Mouse (Mus musculus) erythroblast, adult 5-6 weeks (primary cell): Measurements from ENCODE around the gene Ufd1. TPM values are rescaled to one million over a fixed set of nuclear protein-coding genes. Genes with fewer than 3 reads are reported as not detected.

ENCODE experiments used
- ATAC-seq: replicated peaks from 2 replicates; pipeline ENCODE4 v1.8.0; 2016; ENCODE audit warnings: moderate number of reproducible peaks, mild to moderate bottlenecking, moderate TSS enrichment, inconsistent platforms; ENCODE audit not compliant: poor library complexity, low FRiP score, severe bottlenecking
- total RNA-seq, 2 experiments: library from RNA; stranded (forward) in 1 of 2; stranded (reverse) in 1 of 2; fragments of 150-400 nt in 1 of 2; fragments of 200-764, 138-1000 nt in 1 of 2; gene quantifications; 2 replicates each; pipeline versions ENCODE4 v1.2.3 to v1.2.4; 2015 to 2017; ENCODE audit warnings: low replicate concordance in 2 of 2

The Ufd1 gene
- 26.1 and 27.3 TPM in 2 replicates for total RNA-seq (2015; ENCODE audit: low replicate concordance)
- 32.5 and 54.9 TPM in 2 replicates for total RNA-seq (2017; ENCODE audit: low replicate concordance)

DNA sequence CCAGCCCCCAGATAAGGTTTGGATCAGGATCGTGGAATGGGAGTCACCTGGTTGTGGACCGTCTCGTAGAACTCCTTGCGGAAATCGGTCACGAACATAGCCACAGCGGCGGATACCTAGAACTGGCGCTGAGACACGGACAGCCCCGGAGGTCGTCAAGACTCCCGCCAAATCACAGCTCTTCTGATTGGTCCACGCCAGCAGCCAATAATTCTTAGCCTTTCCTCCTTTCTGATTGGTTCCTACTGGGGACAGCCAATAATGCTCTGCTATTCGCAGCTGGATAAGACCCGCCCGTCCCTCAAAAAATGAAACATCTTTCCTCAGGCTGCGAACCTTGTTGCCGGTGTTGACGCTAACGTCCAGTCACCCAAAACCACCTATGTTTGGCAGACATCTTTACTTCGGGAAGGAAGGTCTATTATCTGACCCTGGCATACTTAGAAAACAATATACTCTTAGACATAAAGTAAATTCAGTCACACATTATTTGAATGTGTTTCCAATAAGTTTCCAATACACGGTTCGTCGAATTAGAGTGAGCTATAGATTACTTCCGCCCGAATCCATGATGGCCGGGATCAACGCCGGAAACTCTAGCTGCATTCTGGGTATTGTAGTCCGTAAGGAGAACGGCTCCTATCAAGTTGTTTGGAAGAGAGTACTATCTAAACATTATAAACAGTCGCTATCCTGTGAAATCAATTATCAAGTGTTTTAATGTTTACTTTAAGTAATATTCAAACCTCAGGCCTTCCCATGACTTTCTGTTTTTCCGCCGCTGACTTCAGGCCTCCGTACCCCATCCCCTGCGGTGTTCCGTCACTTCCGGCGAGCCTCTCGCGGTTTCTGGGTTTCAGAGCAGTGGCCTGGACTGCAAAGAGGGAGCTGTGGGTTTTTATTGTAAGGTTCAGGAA, at the start of gene Ufd1, which contains the start of gene Cdc45:
Ufd1 (plus strand) TSS at position 312 of the 917 bp plus-strand sequence.
Cdc45 (minus strand) TSS at position 520 of the 917 bp plus-strand sequence.
- ATAC-seq = peak; percentile 90

GRCm38 (mm10) chr16:18762960-18763359, 48.6 kb upstream of the Ufd1 start:
- no peak for ATAC-seq

- ATAC-seq = no peak
Measured at GRCm38 (mm10) chr16:18766390-18766789, 45.2 kb upstream of the Ufd1 start.

DNA sequence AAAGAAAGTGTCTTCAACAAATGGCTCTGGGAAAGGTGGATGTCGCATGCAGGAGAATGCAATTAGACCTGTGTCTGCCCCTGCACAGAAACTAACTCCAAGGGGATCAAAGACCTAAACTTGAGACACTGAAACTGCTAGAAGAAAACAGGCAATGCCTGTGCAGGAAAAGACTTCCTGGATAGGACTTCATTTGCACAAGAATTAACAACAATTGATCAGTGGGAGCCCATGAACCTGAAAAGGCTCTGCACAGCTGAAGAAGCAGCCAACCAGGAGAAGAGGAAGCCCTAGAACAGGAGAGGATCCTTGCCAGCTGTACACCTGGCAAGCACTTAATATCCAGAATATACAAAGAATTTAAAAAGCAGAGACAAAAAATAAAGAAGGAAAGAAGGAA, 42.1 kb upstream of the Ufd1 start:
- ATAC-seq = no peak

- ATAC-seq = no peak
Measured at GRCm38 (mm10) chr16:18773936-18774335, 37.6 kb upstream of the Ufd1 start.

DNA sequence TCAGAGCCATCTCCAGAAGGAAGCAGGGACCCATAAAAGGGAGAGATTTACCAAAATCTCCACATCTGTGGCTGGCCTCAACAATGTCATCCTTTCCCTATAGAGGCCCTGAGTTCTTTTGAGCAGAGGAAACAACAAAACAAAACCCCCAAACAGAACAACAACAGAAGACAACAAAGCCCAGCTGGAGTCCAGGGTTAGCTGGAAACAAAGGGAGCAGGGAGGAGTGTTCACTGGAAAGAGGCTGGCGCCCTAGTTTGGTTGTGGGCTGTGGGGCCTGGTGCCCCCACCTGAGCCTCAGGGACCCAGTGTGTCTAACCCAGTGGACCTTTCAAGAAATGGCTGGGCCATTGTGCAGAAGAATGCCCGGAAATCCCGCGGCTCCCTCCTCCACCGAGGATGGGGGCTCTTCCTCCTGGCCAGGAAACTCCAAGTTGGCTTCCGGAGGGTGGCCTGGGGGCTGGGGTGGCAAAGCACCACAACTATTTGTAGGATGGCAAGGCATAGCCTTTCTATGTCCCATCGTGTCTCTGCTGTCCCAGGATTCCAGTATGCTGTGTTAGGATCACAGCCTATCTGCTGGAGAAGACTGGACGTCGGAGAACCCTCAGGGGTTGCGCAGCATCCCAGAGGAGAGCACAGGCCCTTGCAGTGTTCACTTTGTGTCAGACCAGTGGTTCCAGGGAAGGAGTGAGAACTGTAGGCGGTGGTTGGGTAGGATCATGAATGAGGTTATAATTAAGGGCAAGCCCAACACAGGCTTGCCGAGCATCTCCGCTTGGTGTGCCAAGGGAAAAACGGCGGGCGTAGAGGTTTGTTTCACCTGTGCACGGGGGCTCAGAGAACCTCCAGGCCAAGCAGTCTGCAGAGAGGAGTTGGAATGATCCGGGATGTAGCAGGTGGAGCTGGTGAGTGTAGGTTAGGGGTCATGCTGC, 35.7 kb upstream of the Ufd1 start:
- ATAC-seq = no peak

DNA sequence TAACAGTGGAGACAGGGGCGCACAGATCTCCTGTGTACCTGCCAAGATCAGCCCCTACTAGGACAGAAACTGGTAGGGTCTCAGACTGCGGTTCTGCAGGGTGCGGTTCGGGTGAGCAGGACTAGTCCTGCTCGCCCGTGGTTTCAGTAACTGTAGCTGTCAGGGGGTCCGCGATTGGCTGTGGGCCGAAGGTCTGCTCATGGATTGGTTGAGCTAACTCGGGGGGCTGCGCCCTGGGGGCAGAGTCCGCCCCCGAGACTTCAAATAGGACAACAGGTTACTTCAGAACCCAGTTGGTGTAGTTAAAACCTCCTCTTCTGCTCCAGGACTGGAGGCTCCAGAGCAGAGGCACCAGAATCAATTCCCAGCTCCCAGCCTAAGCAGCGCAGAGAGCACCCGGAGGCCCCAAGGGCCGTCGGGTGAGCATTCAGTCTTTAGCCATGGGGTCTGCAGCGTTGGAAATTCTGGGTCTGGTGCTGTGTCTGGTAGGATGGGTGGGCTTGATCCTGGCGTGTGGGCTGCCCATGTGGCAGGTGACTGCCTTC, 35.0 kb upstream of the Ufd1 start, which contains the start of gene Cldn5:
Cldn5 (plus strand) TSS at position 292 of the 545 bp plus-strand sequence.
- no peak for ATAC-seq

DNA sequence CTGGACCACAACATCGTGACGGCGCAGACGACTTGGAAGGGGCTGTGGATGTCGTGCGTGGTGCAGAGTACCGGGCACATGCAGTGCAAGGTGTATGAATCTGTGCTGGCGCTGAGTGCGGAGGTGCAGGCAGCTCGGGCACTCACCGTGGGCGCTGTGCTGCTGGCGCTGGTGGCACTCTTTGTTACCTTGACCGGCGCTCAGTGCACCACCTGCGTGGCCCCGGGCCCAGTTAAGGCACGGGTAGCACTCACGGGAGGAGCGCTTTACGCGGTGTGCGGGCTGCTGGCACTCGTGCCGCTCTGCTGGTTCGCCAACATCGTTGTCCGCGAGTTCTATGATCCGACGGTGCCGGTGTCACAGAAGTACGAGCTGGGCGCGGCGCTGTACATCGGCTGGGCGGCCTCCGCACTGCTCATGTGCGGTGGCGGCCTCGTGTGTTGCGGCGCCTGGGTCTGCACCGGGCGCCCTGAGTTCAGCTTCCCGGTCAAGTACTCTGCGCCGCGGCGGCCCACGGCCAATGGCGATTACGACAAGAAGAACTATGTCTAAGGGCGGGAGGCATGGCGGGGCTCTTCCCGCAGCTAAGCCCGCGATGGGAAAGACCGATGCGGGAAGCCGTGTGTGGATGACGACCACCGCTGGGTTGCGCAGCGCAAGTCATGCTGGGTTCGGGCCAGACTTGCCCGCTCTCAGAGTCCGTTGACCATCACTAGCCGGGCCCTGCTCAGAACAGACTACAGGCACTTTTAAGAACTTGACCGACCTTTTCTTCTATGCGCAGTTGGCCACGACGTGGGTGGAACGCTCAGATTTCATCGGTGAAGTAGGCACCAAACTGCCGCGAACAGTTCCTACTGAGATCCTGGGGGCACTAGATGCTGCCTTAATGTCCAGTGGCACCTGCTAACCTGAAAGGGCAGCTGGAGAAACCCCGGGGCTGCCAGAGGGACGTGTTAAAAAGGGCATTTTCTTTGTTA, 34.2 kb upstream of the Ufd1 start:
- no peak for ATAC-seq

DNA sequence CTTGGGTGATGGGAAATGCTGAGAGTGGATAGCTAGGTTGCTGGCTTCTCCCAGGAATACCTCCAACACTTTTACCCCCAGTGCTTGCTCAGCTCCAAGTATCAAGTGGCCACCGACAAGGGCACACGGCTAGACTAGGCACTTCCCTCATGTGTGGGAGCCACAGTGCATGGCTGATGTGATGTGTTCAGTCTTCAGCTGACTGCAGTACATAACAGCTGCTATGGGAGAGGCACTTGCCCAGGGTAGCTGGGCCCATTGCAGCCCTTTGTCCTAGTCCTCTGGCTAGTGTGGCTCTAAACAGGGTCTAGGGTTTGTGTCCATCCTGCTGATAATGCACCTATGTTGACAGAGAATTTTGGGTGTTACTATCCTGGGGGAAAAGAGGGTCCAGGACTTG, 33.1 kb upstream of the Ufd1 start:
- ATAC-seq = no peak

DNA sequence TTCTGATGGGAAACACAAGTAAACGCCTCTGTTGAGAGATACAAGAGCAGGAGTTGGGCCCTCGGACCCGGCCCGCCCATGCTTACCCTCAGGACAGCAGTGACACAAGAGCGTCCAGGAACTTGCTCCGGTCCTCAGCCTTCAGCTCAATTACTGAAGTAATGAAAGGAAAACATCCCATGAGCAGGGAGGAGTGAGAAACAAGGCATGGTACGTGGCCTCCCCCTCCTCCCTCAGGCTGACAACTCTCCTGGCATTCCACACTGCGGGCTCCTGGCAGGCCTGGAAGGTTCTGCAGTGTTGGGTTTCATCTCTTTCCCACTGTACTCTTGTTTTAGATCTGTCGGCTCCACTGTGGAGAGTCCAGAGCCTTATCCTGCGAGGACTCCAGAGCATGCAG, 29.8 kb upstream of the Ufd1 start:
- ATAC-seq = no peak

GRCm38 (mm10) chr16:18785025-18785424, 26.6 kb upstream of the Ufd1 start:
- ATAC-seq = 0 out of 2 replicates have a peak, but pooled peaks have one; percentile 10

DNA sequence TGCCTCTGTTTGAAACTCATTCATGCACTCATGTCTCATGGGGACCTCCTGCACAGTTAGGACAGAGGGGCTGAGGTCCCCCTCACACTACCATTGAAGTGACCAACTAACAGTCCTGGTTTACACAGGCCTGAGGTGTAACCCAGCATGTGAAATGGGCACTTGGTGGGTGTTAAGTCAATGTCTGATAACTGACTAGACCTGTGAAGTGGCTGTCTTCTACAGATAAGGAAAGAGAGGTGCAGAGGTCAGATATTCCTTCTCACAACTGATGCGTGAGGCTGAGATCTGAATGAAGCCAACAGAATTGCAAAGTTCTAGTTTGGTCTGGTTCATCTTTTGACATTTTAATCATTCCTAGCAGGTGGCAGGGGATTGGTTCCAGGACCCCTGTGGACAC, 26.1 kb upstream of the Ufd1 start:
- peak; percentile 77 for ATAC-seq

- no peak for ATAC-seq
Measured at GRCm38 (mm10) chr16:18786652-18787051, 24.9 kb upstream of the Ufd1 start.

- no peak for ATAC-seq
Measured at GRCm38 (mm10) chr16:18788627-18789406, 22.8 kb upstream of the Ufd1 start.

DNA sequence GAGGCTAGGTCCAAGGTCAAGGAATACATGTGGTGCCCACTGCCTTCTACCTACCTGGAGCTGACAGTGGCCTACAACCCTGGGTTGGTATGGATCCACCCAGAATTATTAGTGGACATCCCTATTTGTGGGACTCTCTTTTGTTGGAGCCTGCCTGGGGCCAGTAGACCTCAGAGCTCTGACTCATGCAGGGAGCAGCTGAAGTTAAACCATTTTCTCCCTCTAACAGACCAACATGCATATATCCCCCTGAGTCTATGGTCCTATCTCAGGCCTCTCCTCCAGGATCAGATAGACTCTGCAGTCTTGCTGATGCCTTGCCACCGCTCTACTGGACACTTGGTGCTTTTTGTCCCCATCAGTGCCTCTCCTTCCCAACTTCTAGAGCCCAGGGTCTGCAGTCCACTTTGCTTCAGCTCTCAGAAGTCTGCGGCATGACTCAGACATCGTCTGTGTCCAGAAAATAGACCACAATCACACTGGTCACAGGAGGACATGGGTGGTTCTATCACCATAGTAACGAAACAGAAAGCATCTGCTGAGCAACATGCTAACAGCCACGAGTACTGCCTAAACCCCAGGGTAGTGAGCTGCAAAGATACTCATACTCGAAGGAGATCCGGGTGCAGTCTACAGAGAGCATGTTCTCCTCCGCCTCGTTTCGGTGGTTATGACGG, 16.2 kb upstream of the Ufd1 start:
- ATAC-seq = no peak

GRCm38 (mm10) chr16:18796645-18797044, 14.9 kb upstream of the Ufd1 start:
- no peak for ATAC-seq

- ATAC-seq = no peak
Measured at GRCm38 (mm10) chr16:18798151-18798550, 13.4 kb upstream of the Ufd1 start.
